Mouse (Mus musculus) embryonic facial prominence, embryonic 11.5 days (tissue): Measurements from ENCODE around the gene Arl8a. TPM values are rescaled to one million over a fixed set of nuclear protein-coding genes. Genes with fewer than 3 reads are reported as not detected.
A peak's percentile ranks its signal among the peaks of the same experiment; 100 is the strongest.

Experiments used
- ATAC-seq: fragments of 200-750 bp; cut with Nextera tagmentation; replicated peaks from 2 replicates; pipeline ENCODE4 v1.8.0; 2017; ENCODE audit warnings: low read depth; ENCODE audit not compliant: insufficient number of reproducible peaks, low FRiP score, low TSS enrichment
- DNase-seq: peaks from one replicate; pipeline ENCODE4 v3.0.0-alpha.2; 2015; ENCODE audit warnings: low spot score
- H3K27ac ChIP-seq: fragments of 300-500 bp; sonication (generic); replicated peaks from 2 replicates; pipeline ENCODE4 v1.5.1; 2014; ENCODE audit warnings: mild to moderate bottlenecking, low read depth, low read length, control low read depth
- H3K27me3 ChIP-seq: fragments of 300-500 bp; sonication (generic); 2 replicates; pipeline ENCODE4 v1.6.1; 2014; ENCODE audit warnings: mild to moderate bottlenecking, low read length, moderate library complexity, mixed read lengths; ENCODE audit not compliant: control insufficient read depth, insufficient read depth
- H3K36me3 ChIP-seq: fragments of 300-500 bp; sonication (generic); replicated peaks from 2 replicates; pipeline ENCODE4 v1.6.1; 2014; ENCODE audit warnings: low read depth, mild to moderate bottlenecking, low read length, moderate library complexity, mixed read lengths; ENCODE audit not compliant: control insufficient read depth, insufficient read depth
- H3K4me1 ChIP-seq: fragments of 300-500 bp; sonication (generic); 2 replicates; pipeline ENCODE4 v1.6.1; 2014; ENCODE audit warnings: low read length, mixed read lengths; ENCODE audit not compliant: control insufficient read depth, insufficient read depth
- H3K4me2 ChIP-seq: fragments of 300-500 bp; sonication (generic); 2 replicates; pipeline ENCODE4 v1.6.1; 2014; ENCODE audit warnings: low read depth, mild to moderate bottlenecking, control low read depth, low read length, moderate library complexity
- H3K4me3 ChIP-seq: fragments of 300-500 bp; sonication (generic); 2 replicates; pipeline ENCODE4 v1.5.1; 2014; ENCODE audit warnings: low read depth, low read length, control low read depth
- H3K9ac ChIP-seq: fragments of 300-500 bp; sonication (generic); replicated peaks from 2 replicates; pipeline ENCODE4 v1.6.1; 2014; ENCODE audit warnings: mild to moderate bottlenecking, control low read depth, low read length
- H3K9me3 ChIP-seq: fragments of 300-500 bp; sonication (generic); replicated peaks from 2 replicates; pipeline ENCODE4 v1.6.1; 2016; ENCODE audit warnings: mild to moderate bottlenecking, low read length, inconsistent platforms, mixed read lengths; ENCODE audit not compliant: control insufficient read depth
- WGBS: fragments of 180-500 bp; shearing (Covaris S2); extraction: QIAGEN DNeasy Blood & Tissue Kit; methylation state at CpG from one replicate; pipeline ENCODE4 v1.1.7; 2014; 5-methylcytosine and 5-hydroxymethylcytosine counted together
- polyA plus RNA-seq: library from polyadenylated mRNA; unstranded; fragments of >200 nt; fragmentation: Nextera tagmentation; extraction: Ambion mirVana; gene quantifications from 2 replicates; pipeline ENCODE4 v1.2.1, GENCODE M21; 2014

Gene Arl8a
- polyA plus RNA-seq, 1 experiment from 2014 or later, result 44.2 TPM

DNA sequence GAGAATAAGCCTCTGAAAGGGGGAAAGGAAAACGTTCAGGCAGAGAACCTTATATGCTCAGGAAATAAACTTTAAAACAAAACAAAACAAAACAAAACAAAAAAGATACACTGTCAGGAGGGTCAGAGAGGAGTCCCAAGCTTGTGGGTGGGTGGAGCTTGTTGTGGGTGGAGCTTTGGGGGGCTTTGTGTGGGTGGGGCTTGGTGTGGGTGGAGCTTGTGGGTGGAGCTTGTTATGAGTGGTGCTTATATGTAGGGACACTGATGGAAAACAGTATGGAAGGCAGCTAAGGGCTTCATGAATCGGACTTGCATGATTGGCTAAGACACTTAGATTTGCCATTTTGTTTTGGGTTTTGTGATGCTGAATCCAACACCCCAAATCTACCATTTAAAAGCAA lies 6.7 kb upstream of the Arl8a start:
- Histone ChIP-seq H3K36me3 (no peaks in the 10 kb centered on the region), H3K4me1 (no peaks in the 10 kb centered on the region), H3K9me3 (no peaks in the 10 kb centered on the region), H3K9ac (no peak overlapping the region), H3K4me3 (no peak overlapping the region), H3K27me3 (no peaks in the 10 kb centered on the region), H3K4me2 (no peak overlapping the region), H3K27ac (no peak overlapping the region)
- DNase-seq (no peak), ATAC-seq (no peak)
- WGBS, result 73% methylated on average over 2 of the region's 2 CpGs

DNA sequence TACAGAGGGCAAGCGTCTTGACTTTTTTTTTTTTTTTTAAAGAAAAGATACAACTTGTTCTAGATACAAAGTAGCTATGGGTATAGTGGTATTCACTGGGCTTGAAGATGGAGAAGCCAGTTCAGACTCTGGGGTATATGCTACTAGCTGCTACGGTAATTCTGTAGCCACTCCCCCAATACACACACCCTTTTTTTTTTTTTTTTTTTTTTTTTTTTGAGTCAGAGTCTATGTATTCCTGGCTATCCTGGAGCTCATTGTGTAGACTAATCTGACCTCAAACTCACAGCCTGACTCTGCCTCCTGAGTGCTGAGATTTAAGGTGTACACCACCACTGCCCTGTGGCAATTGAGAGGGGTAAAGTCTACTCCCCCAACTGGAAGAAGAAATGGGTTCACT lies 4.2 kb upstream of the Arl8a start:
- Histone ChIP-seq H3K4me2 (no peak overlapping the region), H3K36me3 (no peaks in the 10 kb centered on the region), H3K4me1 (no peaks in the 10 kb centered on the region), H3K9me3 (no peaks in the 10 kb centered on the region), H3K27me3 (no peaks in the 10 kb centered on the region), H3K27ac (no peak overlapping the region), H3K4me3 (no peak overlapping the region), H3K9ac (no peak overlapping the region)
- 62% methylated on average over 2 of the region's 2 CpGs for WGBS
- no peak for ATAC-seq
- no peak for DNase-seq

DNA sequence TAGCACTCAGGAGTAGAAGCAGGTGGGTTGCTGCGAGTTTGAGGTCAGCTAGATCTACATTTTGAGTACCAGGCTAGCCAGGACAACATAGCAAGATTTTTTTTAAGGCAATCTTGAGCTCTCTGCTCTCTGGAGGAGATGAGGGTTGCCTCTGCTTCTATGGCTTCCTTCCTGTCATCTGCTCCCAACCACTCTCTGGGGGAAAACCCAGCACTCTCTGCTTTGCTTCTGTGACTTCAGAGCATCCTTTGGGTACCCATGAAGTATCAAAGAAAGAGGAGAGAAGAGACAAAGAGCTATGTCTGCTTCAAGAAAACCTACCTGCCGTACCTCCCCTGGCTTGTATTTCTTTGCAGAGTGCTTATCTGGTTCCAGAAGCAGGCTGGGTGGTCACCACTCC lies 2.7 kb upstream of the Arl8a start:
- Histone ChIP-seq H3K27me3 (no peaks in the 10 kb centered on the region), H3K27ac (no peak overlapping the region), H3K9me3 (no peaks in the 10 kb centered on the region), H3K4me2 (no peak overlapping the region), H3K4me1 (0 out of 2 replicates have a peak, but pooled peaks cover 3% of the 10 kb centered on the region), H3K36me3 (no peaks in the 10 kb centered on the region), H3K4me3 (no peak overlapping the region), H3K9ac (no peak overlapping the region)
- DNase-seq, result no peak
- WGBS, result 89% methylated on average over 2 of the region's 2 CpGs
- no peak for ATAC-seq

DNA sequence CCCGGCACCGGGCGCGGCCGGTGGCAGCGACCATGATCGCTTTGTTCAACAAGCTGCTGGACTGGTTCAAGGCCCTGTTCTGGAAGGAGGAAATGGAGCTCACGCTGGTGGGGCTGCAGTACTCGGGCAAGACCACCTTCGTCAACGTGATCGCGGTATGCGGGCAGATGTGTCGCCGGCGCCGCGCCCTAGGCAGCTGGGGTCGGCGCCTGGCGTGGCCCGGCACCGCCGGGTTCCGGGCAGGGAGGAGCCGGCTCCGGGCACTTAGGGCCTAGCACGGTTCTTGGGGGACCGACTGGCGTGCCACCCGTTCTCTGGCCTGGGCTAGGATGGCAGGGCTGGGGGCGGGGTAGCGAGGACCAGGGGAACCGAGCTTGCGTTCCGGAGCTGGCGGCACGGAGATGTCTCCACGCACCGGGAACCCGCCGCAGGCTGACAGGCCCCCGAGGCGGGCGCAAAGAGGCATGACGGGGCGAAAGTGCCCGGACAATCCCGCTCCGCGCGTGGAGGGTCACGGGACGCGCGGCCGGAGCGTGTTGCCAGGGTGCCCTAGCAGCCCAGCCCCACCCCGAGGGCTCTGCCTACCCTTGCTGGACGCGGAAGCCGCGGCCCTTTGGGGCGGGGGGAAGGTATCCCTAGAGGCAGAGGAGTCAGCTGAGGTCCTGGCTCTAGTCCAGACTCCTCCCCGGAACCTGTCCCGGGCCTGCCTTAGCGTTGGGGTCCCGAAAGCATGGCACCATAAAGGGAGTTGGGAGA lies 500 bp downstream of the Arl8a start:
- peak overlapping the region; percentile 74 for H3K27ac ChIP-seq
- ATAC-seq (peak; percentile 63), DNase-seq (peak; percentile 67)
- H3K9me3 ChIP-seq, result no peaks in the 10 kb centered on the region
- H3K36me3 ChIP-seq, result no peaks in the 10 kb centered on the region
- H3K4me1 ChIP-seq, result 0 out of 2 replicates have a peak, but pooled peaks cover 3% of the 10 kb centered on the region
- peak overlapping the region; percentile 90 for H3K4me3 ChIP-seq
- peak overlapping the region; percentile 87 for H3K9ac ChIP-seq
- WGBS, result under 1% methylated on average over 67 of the region's 69 CpGs
- peak overlapping the region; percentile 83 for H3K4me2 ChIP-seq
- no peaks in the 10 kb centered on the region for H3K27me3 ChIP-seq

DNA sequence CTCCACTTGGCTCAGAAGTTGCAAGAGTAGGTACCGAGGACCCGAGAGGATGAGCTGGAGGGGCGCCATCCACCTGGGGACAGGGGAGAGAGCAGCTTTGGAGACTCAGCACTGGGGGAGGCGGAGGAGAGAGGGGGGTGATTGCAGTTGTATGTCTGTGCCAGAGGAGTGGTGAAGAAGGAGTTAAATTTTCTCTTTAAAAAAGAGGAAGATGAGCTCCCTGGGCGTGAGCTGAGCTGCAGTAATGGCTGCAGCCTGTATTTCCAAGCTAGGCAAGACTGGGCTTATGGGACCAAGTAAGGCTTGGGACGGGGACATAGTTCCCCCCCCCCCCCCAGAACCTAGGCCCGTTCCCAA lies 1.1 kb downstream of the Arl8a start:
- peak; percentile 45 for DNase-seq
- H3K9me3 ChIP-seq, result no peaks in the 10 kb centered on the region
- H3K27ac ChIP-seq, result no peak overlapping the region

DNA sequence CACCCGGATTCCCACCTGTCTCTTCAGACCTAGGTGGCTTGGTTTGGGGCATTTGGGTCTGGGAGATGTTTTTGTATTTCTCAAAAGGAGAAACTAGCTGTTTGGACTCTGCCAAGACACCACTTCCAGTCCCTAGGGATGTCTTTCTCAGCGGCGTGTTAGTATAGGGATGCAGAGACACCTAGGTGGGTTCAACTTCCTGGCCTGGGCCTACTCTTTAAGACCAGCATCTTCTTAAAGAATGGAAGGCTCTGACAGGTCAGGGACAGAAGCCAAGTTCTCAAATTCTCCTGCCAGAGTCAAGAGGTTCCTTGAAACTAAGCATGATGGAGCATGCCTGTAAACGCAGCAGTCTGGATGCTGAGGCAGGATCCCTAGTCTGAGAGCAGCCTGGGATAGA lies 1.9 kb downstream of the Arl8a start:
- H3K36me3 ChIP-seq, result no peaks in the 10 kb centered on the region
- no peak overlapping the region; the same call in none of the 2 replicates for H3K9ac ChIP-seq
- H3K9me3 ChIP-seq, result no peaks in the 10 kb centered on the region
- ATAC-seq, result no peak
- 70% methylated on average over 4 of the region's 4 CpGs for WGBS
- no peak overlapping the region for H3K27ac ChIP-seq
- H3K4me2 ChIP-seq, result peak overlapping the region; percentile 83; the same call in 1 of the 2 replicates
- H3K4me3 ChIP-seq, result peak overlapping the region; percentile 90
- H3K27me3 ChIP-seq, result no peaks in the 10 kb centered on the region
- H3K4me1 ChIP-seq, result 0 out of 2 replicates have a peak, but pooled peaks cover 3% of the 10 kb centered on the region
- no peak for DNase-seq

More for the DNA sequence above, 1.1 kb downstream of the Arl8a start:
- Histone ChIP-seq H3K9ac (peak overlapping the region; percentile 87), H3K4me2 (peak overlapping the region; percentile 83), H3K36me3 (no peaks in the 10 kb centered on the region), H3K4me3 (peak overlapping the region; percentile 90), H3K27me3 (no peaks in the 10 kb centered on the region), H3K4me1 (0 out of 2 replicates have a peak, but pooled peaks cover 3% of the 10 kb centered on the region)
- no peak for ATAC-seq
- WGBS, result 2% methylated on average over 7 of the region's 7 CpGs

DNA sequence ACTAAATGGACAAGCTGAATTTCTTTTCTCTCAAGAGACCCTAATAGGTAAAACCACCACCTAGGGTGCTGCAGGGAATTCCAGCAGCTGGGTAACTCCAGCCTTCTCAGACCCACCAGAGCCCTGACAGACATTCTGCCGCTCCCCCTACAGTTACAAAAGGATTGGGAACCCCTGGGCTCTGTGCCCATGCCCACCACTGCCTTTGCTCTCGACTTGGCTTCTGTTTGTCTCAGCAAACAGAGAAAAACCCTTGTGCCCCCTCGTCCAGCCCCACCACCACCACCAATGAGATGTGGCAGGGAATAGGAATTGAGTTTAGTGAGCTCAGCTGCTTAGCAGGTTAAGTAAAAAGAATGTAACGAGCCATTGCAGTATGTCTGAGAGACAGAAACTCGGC lies 2.4 kb downstream of the Arl8a start:
- Histone ChIP-seq H3K4me2 (no peak overlapping the region), H3K27ac (no peak overlapping the region), H3K9ac (no peak overlapping the region), H3K4me1 (0 out of 2 replicates have a peak, but pooled peaks cover 3% of the 10 kb centered on the region), H3K36me3 (no peaks in the 10 kb centered on the region), H3K9me3 (no peaks in the 10 kb centered on the region), H3K4me3 (no peak overlapping the region), H3K27me3 (no peaks in the 10 kb centered on the region)
- ATAC-seq (no peak), DNase-seq (no peak)
- 69% methylated on average over 5 of the region's 5 CpGs for WGBS

DNA sequence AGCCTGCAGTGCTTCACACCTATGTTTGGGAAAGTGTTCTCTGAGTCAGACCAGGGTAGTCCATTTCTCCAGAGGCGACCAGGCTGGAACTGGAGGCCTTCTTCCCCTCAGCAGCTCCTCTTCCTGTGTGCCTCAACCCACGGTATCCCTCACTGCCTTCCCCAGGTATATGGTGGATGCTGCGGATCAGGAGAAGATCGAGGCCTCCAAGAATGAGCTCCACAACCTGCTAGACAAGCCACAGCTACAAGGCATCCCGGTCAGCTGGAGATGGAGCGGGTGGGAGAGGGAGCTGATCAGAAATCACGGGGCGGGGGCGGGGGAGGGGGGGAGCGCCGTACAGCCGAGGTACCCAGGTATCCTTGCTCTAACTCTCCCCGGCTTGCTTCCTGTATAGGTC lies 7.4 kb downstream of the Arl8a start:
- peak overlapping the region; percentile 59 for H3K9ac ChIP-seq
- ATAC-seq, result peak; percentile 5; the same call in 1 of the 2 replicates
- H3K27me3 ChIP-seq, result no peaks in the 10 kb centered on the region
- no peak for DNase-seq
- H3K4me1 ChIP-seq, result no peaks in the 10 kb centered on the region
- no peak overlapping the region for H3K4me3 ChIP-seq
- H3K27ac ChIP-seq, result peak overlapping the region; percentile 84
- WGBS, result 23% methylated on average over 11 of the region's 13 CpGs
- H3K4me2 ChIP-seq, result peak overlapping the region; percentile 24; the same call in 1 of the 2 replicates
- no peaks in the 10 kb centered on the region for H3K9me3 ChIP-seq
- no peaks in the 10 kb centered on the region; the same call in none of the 2 replicates for H3K36me3 ChIP-seq
